Mouse (Mus musculus): Measurements from ENCODE around the gene Cyyr1. TPM values are rescaled to one million over a fixed set of nuclear protein-coding genes. Genes with fewer than 3 reads are reported as not detected.
"Not testable (repeated sequence)": the region's sequence is repeated elsewhere in the genome, so short reads cannot be mapped to it uniquely, and the experiment has no call there.

Gene Cyyr1
- 4.0 and 4.3 TPM in 2 replicates for polyA plus RNA-seq (2015; fragmentation: Nextera tagmentation; extraction: Ambion mirVana)

GRCm38 (mm10) chr16:85553297-85553696 lies at the start of gene Cyyr1:
Cyyr1 (minus strand) TSS chr16:85553397.
- H3K4me1 ChIP-seq; H3K4me2 ChIP-seq (replicated peaks); H3K9ac ChIP-seq; H3K36me3 ChIP-seq; ATAC-seq (ENCODE audit: insufficient number of reproducible peaks, low FRiP score, low TSS enrichment, low read depth); H3K9me3 ChIP-seq (replicated peaks); H3K4me3 ChIP-seq (replicated peaks); H3K27me3 ChIP-seq; H3K27ac ChIP-seq (replicated peaks): not testable (repeated sequence)
- WGBS = 80% methylated on average over 13 of the region's 13 CpGs

- H3K4me3 ChIP-seq (replicated peaks) = no peak overlapping the region
- no peak overlapping the region for H3K9ac ChIP-seq
- WGBS = 66% methylated on average over 7 of the region's 7 CpGs
- ATAC-seq (ENCODE audit: insufficient number of reproducible peaks, low FRiP score, low TSS enrichment, low read depth) = no peak
- no peak overlapping the region for H3K4me2 ChIP-seq (replicated peaks)
- H3K27me3 ChIP-seq = no peaks in the 10 kb centered on the region
- no peaks in the 10 kb centered on the region for H3K4me1 ChIP-seq
- no peaks in the 10 kb centered on the region for H3K9me3 ChIP-seq (replicated peaks)
- H3K36me3 ChIP-seq = no peaks in the 10 kb centered on the region
- no peak overlapping the region for H3K27ac ChIP-seq (replicated peaks)
Measured at GRCm38 (mm10) chr16:85588844-85589243, 35.6 kb upstream of the Cyyr1 start.

DNA sequence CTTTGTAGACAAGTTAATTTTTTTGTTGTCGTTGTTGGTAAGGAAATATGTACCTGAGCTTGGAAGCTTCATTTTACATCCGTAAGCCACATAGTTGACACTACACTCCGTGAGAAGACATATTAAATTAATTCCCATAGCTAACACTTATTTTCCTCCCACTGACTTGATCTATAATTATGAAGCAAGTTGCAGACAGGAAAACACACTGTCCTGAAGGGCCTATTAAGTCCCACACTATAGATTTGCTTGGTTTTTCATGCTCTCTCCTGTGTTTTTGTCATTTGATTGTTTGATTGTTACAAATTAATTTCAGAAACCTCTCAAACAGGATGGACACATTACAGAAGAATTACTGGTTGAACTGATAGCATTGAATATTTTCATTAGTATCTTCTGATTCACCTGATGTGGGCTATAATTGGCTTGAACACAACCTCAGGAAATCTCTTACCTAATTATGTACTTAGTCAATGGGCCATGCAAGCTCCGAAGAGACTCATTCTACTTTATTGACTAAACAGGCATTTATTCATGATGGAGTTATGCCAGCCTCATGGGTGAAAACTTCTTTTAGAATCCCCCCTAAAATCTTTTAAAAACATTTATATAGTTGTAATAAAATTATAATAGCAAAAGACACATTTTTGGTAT lies 34.5 kb upstream of the Cyyr1 start:
- no peak overlapping the region for H3K9ac ChIP-seq
- H3K9me3 ChIP-seq (replicated peaks) = no peaks in the 10 kb centered on the region
- no peak overlapping the region for H3K4me2 ChIP-seq (replicated peaks)
- no peak for ATAC-seq (ENCODE audit: insufficient number of reproducible peaks, low FRiP score, low TSS enrichment, low read depth)
- H3K4me3 ChIP-seq (replicated peaks) = no peak overlapping the region
- 75% methylated on average over 4 of the region's 4 CpGs for WGBS
- H3K36me3 ChIP-seq = no peaks in the 10 kb centered on the region
- no peaks in the 10 kb centered on the region for H3K27me3 ChIP-seq
- H3K4me1 ChIP-seq = no peaks in the 10 kb centered on the region
- no peak overlapping the region for H3K27ac ChIP-seq (replicated peaks)

DNA sequence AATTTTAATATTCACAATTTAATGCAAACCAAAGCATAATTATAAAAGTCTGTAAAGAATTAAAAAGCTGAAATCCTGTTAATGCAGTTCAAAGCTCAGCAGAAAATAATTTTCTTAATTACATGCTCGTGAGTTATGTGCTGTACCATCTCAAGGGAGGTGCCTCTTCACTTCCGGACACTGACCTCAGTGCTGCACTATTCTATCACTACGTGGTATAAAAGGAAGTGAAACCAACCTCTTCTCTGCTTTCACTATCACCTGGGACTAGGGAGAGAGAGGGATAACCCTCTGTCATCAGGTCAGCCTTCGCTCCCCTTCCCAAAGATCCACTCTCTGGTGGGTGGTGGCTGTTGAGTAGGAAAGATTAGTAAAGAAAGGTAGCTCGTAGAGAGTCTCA lies 13.3 kb upstream of the Cyyr1 start:
- ATAC-seq (ENCODE audit: insufficient number of reproducible peaks, low FRiP score, low TSS enrichment, low read depth) = no peak
- 71% methylated on average over 5 of the region's 5 CpGs for WGBS
- Histone ChIP-seq H3K4me1 (no peaks in the 10 kb centered on the region), H3K4me2 (replicated peaks) (no peak overlapping the region), H3K36me3 (no peaks in the 10 kb centered on the region), H3K4me3 (replicated peaks) (no peak overlapping the region), H3K27ac (replicated peaks) (no peak overlapping the region), H3K9ac (no peak overlapping the region), H3K27me3 (no peaks in the 10 kb centered on the region), H3K9me3 (replicated peaks) (no peaks in the 10 kb centered on the region)

- no peak for ATAC-seq (ENCODE audit: insufficient number of reproducible peaks, low FRiP score, low TSS enrichment, low read depth)
- WGBS = 55% methylated on average over 8 of the region's 8 CpGs
- Histone ChIP-seq H3K9ac (no peak overlapping the region), H3K4me2 (replicated peaks) (no peak overlapping the region), H3K9me3 (replicated peaks) (no peaks in the 10 kb centered on the region), H3K36me3 (no peaks in the 10 kb centered on the region), H3K27me3 (no peaks in the 10 kb centered on the region), H3K4me3 (replicated peaks) (no peak overlapping the region), H3K4me1 (peaks cover 7% of the 10 kb centered on the region; the same call in 1 of the 2 replicates), H3K27ac (replicated peaks) (no peak overlapping the region)
Measured at GRCm38 (mm10) chr16:85553838-85554237, 641 bp upstream of the Cyyr1 start.

DNA sequence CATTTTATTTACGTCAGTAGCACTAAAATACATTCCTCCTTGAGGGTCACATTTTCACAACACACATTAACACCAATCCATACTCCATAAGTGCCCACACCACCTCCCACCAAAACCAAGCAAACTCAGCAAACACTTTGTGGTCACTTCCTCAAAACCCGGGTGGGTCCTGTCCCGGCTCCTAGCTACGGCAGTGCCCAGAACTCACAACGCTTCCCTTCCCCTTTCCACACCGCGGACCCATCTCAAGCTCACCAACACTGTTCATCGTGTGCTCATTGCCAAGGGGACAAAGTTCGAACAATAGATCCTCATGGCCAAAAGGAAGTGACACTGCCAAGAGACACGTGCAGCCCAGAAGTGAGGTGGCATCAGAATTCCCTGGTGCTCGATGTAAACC lies 1.2 kb downstream of the Cyyr1 start:
- not testable (repeated sequence) for H3K9ac ChIP-seq; H3K27ac ChIP-seq (replicated peaks); H3K4me2 ChIP-seq (replicated peaks); H3K4me1 ChIP-seq; ATAC-seq (ENCODE audit: insufficient number of reproducible peaks, low FRiP score, low TSS enrichment, low read depth); H3K36me3 ChIP-seq; H3K9me3 ChIP-seq (replicated peaks); H3K4me3 ChIP-seq (replicated peaks); H3K27me3 ChIP-seq
- WGBS = 79% methylated on average over 1 of the region's 11 CpGs

GRCm38 (mm10) chr16:85549971-85550567 lies 3.1 kb downstream of the Cyyr1 start:
- Histone ChIP-seq H3K27ac (replicated peaks) (no peak overlapping the region), H3K4me3 (replicated peaks) (peak overlapping the region; percentile 43), H3K4me2 (replicated peaks) (peak overlapping the region; percentile 72), H3K36me3 (no peaks in the 10 kb centered on the region), H3K27me3 (no peaks in the 10 kb centered on the region), H3K9me3 (replicated peaks) (no peaks in the 10 kb centered on the region), H3K9ac (0 out of 2 replicates have a peak overlapping the region, but pooled peaks have one; percentile 13), H3K4me1 (peaks cover 7% of the 10 kb centered on the region; the same call in 1 of the 2 replicates)
- no peak for ATAC-seq (ENCODE audit: insufficient number of reproducible peaks, low FRiP score, low TSS enrichment, low read depth)
- 2% methylated on average over 25 of the region's 25 CpGs for WGBS

DNA sequence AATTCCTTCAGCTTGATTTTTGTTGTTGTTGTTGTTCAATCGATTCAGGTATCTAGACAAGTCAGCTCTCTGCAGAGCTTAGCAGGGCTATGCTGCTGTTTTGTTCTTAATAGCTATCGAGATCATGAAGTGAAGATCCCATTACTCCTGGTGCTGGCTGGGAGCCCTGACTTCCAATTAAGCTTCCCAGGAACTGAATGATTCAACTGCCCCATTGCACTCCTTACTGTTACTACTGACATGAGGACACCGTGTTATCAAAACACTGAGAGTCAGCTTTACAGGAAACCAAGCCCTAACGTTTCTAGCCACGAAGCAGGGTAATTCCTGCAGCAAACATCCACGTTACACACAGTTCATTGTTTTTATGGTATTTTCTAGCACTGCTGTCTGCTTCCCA lies 6.7 kb downstream of the Cyyr1 start:
- no peak overlapping the region for H3K4me3 ChIP-seq (replicated peaks)

DNA sequence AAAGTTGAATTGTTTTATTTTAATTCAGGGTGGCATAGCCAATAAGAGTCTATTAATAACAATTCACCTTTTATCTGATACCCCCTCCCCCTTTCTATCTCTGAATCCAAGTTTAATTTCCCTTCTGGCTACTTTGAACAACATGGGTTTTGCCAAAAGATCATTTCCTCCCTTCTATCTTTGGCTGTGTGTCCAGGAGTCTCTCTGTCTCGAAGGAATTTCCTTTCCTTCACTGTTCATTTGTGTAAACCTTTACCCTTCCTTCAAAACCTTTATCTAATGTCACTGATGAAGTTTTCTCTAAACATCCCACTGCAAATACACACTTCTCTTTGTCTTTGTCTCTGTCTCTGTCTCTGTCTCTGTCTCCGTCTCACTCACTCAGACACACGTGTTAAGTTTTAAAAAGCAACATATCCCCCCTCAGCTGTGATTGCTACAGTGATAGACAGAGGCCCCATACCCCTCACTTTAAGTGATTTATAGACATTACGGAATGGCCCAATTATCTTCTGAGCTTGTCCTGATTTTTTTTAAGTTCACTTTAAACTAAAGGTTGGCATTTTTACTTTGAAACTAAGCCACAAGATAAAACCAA lies 11.4 kb downstream of the Cyyr1 start:
- 61% methylated on average over 4 of the region's 4 CpGs for WGBS
- no peak for ATAC-seq (ENCODE audit: insufficient number of reproducible peaks, low FRiP score, low TSS enrichment, low read depth)

More for the DNA sequence above, 6.7 kb downstream of the Cyyr1 start:
- Histone ChIP-seq H3K27ac (replicated peaks) (no peak overlapping the region), H3K4me1 (peaks cover 7% of the 10 kb centered on the region; the same call in 1 of the 2 replicates), H3K27me3 (no peaks in the 10 kb centered on the region), H3K4me2 (replicated peaks) (no peak overlapping the region), H3K9me3 (replicated peaks) (no peaks in the 10 kb centered on the region), H3K9ac (no peak overlapping the region), H3K36me3 (no peaks in the 10 kb centered on the region)
- 68% methylated on average over 6 of the region's 6 CpGs for WGBS
- no peak for ATAC-seq (ENCODE audit: insufficient number of reproducible peaks, low FRiP score, low TSS enrichment, low read depth)

DNA sequence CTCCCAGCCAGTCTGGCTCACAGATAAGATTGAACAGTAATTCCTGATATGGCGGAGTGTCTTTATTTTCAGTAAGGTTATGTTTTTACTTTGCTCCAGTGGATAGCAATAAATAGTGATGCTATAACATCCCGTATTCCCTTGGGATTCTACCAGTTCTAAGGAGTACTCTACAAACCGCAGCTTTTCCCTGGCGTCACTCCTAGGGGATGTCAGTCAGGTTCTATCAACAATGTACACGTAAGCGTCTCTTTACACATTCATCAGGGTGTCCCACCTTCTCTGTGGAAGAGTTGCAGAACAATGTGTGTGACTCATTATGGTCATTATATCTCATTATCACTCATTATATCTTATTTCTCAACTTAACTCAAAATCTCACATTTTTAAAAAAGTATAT lies 12.2 kb downstream of the Cyyr1 start:
- Histone ChIP-seq H3K36me3 (no peaks in the 10 kb centered on the region), H3K9me3 (replicated peaks) (no peaks in the 10 kb centered on the region), H3K9ac (no peak overlapping the region), H3K4me1 (no peaks in the 10 kb centered on the region), H3K4me3 (replicated peaks) (no peak overlapping the region), H3K27me3 (no peaks in the 10 kb centered on the region), H3K27ac (replicated peaks) (no peak overlapping the region), H3K4me2 (replicated peaks) (no peak overlapping the region)
- WGBS = 92% methylated on average over 6 of the region's 6 CpGs
- no peak for ATAC-seq (ENCODE audit: insufficient number of reproducible peaks, low FRiP score, low TSS enrichment, low read depth)

More for the DNA sequence above, 11.4 kb downstream of the Cyyr1 start:
- Histone ChIP-seq H3K4me3 (replicated peaks) (no peak overlapping the region), H3K36me3 (no peaks in the 10 kb centered on the region), H3K27ac (replicated peaks) (no peak overlapping the region), H3K9me3 (replicated peaks) (no peaks in the 10 kb centered on the region), H3K4me2 (replicated peaks) (no peak overlapping the region), H3K9ac (no peak overlapping the region), H3K27me3 (no peaks in the 10 kb centered on the region), H3K4me1 (no peaks in the 10 kb centered on the region)

DNA sequence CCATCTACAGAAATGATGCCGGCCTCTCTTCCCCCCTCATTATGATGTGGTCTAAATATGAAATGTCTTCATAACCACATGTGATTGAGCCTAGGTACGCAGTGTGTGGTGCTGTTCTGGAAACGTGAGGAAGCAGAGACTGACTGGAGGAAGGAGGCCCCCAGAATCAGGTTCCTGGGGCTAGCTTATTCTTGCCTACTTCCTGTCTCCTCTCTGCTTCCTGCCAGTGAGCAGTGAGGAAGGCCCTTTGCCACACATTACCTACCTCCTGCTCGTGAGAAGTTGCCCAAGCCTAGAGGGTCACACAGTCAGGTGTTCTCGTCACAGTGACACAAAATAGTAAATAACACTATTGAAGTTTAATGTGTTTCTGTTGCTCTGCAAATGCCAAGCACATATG lies 14.8 kb downstream of the Cyyr1 start:
- H3K27me3 ChIP-seq = no peaks in the 10 kb centered on the region
- no peaks in the 10 kb centered on the region for H3K4me1 ChIP-seq
- 54% methylated on average over 5 of the region's 5 CpGs for WGBS

More for the DNA sequence above, 14.8 kb downstream of the Cyyr1 start:
- Histone ChIP-seq H3K27ac (replicated peaks) (no peak overlapping the region), H3K9ac (no peak overlapping the region), H3K9me3 (replicated peaks) (no peaks in the 10 kb centered on the region), H3K36me3 (no peaks in the 10 kb centered on the region), H3K4me3 (replicated peaks) (no peak overlapping the region), H3K4me2 (replicated peaks) (no peak overlapping the region)
- no peak for ATAC-seq (ENCODE audit: insufficient number of reproducible peaks, low FRiP score, low TSS enrichment, low read depth)

Measured in embryonic facial prominence, embryonic 15.5 days (tissue).